Mouse (Mus musculus) midbrain, embryonic 15.5 days (tissue): Measurements from ENCODE around the gene Suclg1. TPM values are rescaled to one million over a fixed set of nuclear protein-coding genes. Genes with fewer than 3 reads are reported as not detected.
A peak's percentile ranks its signal among the peaks of the same experiment; 100 is the strongest.

Experiments
- ATAC-seq: fragments of 200-750 bp; cut with Nextera tagmentation; replicated peaks from 2 replicates; pipeline ENCODE4 v1.8.0; 2017; ENCODE audit warnings: moderate TSS enrichment
- H3K27ac ChIP-seq: fragments of 300-500 bp; sonication (generic); 2 replicates; pipeline ENCODE4 v1.5.1; 2015; ENCODE audit warnings: mild to moderate bottlenecking, inconsistent platforms
- H3K27me3 ChIP-seq: fragments of 300-500 bp; sonication (generic); replicated peaks from 2 replicates; pipeline ENCODE4 v1.6.1; 2015; ENCODE audit warnings: inconsistent platforms
- H3K36me3 ChIP-seq: fragments of 300-500 bp; sonication (generic); replicated peaks from 2 replicates; pipeline ENCODE4 v1.6.1; 2015; ENCODE audit warnings: inconsistent platforms
- H3K4me1 ChIP-seq: fragments of 300-500 bp; sonication (generic); 2 replicates; pipeline ENCODE4 v1.6.1; 2015; ENCODE audit warnings: inconsistent platforms
- H3K4me2 ChIP-seq: fragments of 300-500 bp; sonication (generic); 2 replicates; pipeline ENCODE4 v1.6.1; 2015; ENCODE audit warnings: inconsistent platforms, mild to moderate bottlenecking, moderate library complexity
- H3K4me3 ChIP-seq: fragments of 300-500 bp; sonication (generic); 2 replicates; pipeline ENCODE4 v1.5.1; 2015; ENCODE audit warnings: mild to moderate bottlenecking, inconsistent platforms
- H3K9ac ChIP-seq: fragments of 300-500 bp; sonication (generic); 2 replicates; pipeline ENCODE4 v1.6.1; 2015; ENCODE audit warnings: mild to moderate bottlenecking, inconsistent platforms
- H3K9me3 ChIP-seq: fragments of 300-500 bp; sonication (generic); 2 replicates; pipeline ENCODE4 v1.6.1; 2016; ENCODE audit warnings: inconsistent platforms
- WGBS: fragments of 180-500 bp; shearing (Covaris S2); methylation state at CpG from one replicate; pipeline ENCODE4 v1.1.7; 2015; ENCODE audit warnings: mixed read lengths; 5-methylcytosine and 5-hydroxymethylcytosine counted together
- polyA plus RNA-seq: library from polyadenylated mRNA; unstranded; fragments of >200 nt; fragmentation: Nextera tagmentation; extraction: Ambion mirVana; gene quantifications from 2 replicates; pipeline ENCODE4 v1.2.1, GENCODE M21; 2015

The Suclg1 gene
- polyA plus RNA-seq, 1 experiment from 2014 or later: 131 TPM

- H3K27me3 ChIP-seq: no peaks in the 10 kb centered on the region; the same call in 1 of the 2 replicates
- H3K9me3 ChIP-seq: no peaks in the 10 kb centered on the region
- H3K4me1 ChIP-seq: no peaks in the 10 kb centered on the region
- no peak overlapping the region for H3K27ac ChIP-seq
- no peak overlapping the region for H3K4me2 ChIP-seq
- H3K4me3 ChIP-seq: no peak overlapping the region
- no peak overlapping the region for H3K9ac ChIP-seq
- WGBS: 59% methylated on average over 4 of the region's 4 CpGs
- ATAC-seq: no peak
- no peaks in the 10 kb centered on the region for H3K36me3 ChIP-seq
Measured at GRCm38 (mm10) chr6:73228408-73228807, 19.8 kb upstream of the Suclg1 start.

- H3K4me1 ChIP-seq: no peaks in the 10 kb centered on the region
- no peak overlapping the region for H3K9ac ChIP-seq
- H3K36me3 ChIP-seq: no peaks in the 10 kb centered on the region
- no peak overlapping the region for H3K4me2 ChIP-seq
- ATAC-seq: no peak
- H3K9me3 ChIP-seq: no peaks in the 10 kb centered on the region
- WGBS: 66% methylated on average over 3 of the region's 3 CpGs
- H3K4me3 ChIP-seq: no peak overlapping the region
- no peak overlapping the region for H3K27ac ChIP-seq
- no peaks in the 10 kb centered on the region; the same call in 1 of the 2 replicates for H3K27me3 ChIP-seq
Measured at GRCm38 (mm10) chr6:73228881-73229280, 19.3 kb upstream of the Suclg1 start.

DNA sequence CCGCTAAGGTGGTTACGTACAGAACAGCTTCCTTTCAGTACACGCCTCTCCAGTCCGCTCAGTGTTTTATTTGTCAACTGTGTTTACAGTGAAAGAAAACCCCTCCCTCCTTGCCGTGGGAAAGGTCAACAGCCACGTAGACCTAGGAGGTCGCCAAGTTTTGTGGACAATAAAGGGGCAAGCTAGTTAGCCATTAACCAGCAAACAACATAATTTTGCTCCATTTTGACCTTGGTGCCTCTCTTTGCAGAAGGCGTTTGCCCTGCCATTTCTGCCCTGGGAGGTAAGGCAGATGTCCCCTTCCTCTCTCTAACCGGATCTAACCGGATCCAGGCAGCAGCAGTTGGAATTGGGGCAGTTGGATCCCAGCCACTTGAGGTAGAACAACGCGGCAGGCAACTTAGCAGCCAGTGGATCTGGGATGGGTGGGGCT, 16.0 kb upstream of the Suclg1 start:
- WGBS: 90% methylated on average over 12 of the region's 12 CpGs
- H3K4me3 ChIP-seq: no peak overlapping the region
- no peaks in the 10 kb centered on the region for H3K36me3 ChIP-seq
- no peaks in the 10 kb centered on the region; the same call in 1 of the 2 replicates for H3K27me3 ChIP-seq
- H3K9me3 ChIP-seq: no peaks in the 10 kb centered on the region
- no peaks in the 10 kb centered on the region for H3K4me1 ChIP-seq
- H3K27ac ChIP-seq: no peak overlapping the region
- no peak overlapping the region for H3K4me2 ChIP-seq
- ATAC-seq: no peak
- H3K9ac ChIP-seq: no peak overlapping the region

DNA sequence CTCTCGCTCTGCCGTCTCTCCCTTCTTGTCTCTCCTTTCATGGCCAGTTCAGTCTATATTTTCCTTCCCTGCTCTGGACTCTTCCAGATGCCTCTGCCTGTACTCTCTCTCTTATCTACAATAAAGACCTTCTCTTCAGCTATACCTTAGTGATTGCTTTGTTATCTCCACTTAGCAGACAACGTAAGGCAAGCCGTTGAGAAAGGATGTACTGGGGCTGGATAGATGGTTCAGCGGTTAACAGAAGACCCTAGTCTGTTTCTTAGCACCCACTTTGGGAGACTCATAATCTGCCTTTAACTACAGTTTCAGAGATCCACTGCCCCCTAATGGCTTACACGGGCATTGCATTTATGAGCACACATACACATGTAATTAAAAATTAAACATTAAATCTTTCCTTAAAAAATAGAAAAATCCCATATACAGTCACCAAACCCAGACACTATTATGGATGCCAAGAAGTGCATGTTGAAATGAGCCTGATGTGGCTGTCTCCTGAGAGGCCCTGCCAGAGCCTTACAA, 14.9 kb upstream of the Suclg1 start:
- Histone ChIP-seq H3K9ac (no peak overlapping the region), H3K27ac (no peak overlapping the region)

GRCm38 (mm10) chr6:73234302-73234900, 13.8 kb upstream of the Suclg1 start:
- ATAC-seq: no peak
- 87% methylated on average over 6 of the region's 6 CpGs for WGBS

More for the DNA sequence above, 14.9 kb upstream of the Suclg1 start:
- no peak for ATAC-seq
- no peaks in the 10 kb centered on the region for H3K36me3 ChIP-seq
- WGBS: 92% methylated on average over 6 of the region's 6 CpGs
- no peak overlapping the region for H3K4me2 ChIP-seq
- no peak overlapping the region for H3K4me3 ChIP-seq
- no peaks in the 10 kb centered on the region for H3K9me3 ChIP-seq
- no peaks in the 10 kb centered on the region for H3K4me1 ChIP-seq
- H3K27me3 ChIP-seq: no peaks in the 10 kb centered on the region; the same call in 1 of the 2 replicates

GRCm38 (mm10) chr6:73235650-73236049, 12.5 kb upstream of the Suclg1 start:
- Histone ChIP-seq H3K27ac (no peak overlapping the region), H3K27me3 (no peaks in the 10 kb centered on the region), H3K36me3 (no peaks in the 10 kb centered on the region), H3K9me3 (no peaks in the 10 kb centered on the region), H3K4me2 (no peak overlapping the region), H3K4me1 (no peaks in the 10 kb centered on the region), H3K9ac (no peak overlapping the region), H3K4me3 (no peak overlapping the region)
- 70% methylated on average over 3 of the region's 3 CpGs for WGBS
- ATAC-seq: no peak

More at GRCm38 (mm10) chr6:73234302-73234900, 13.8 kb upstream of the Suclg1 start:
- Histone ChIP-seq H3K9ac (no peak overlapping the region), H3K9me3 (no peaks in the 10 kb centered on the region), H3K27me3 (no peaks in the 10 kb centered on the region), H3K36me3 (no peaks in the 10 kb centered on the region), H3K4me2 (no peak overlapping the region), H3K27ac (no peak overlapping the region), H3K4me1 (no peaks in the 10 kb centered on the region), H3K4me3 (no peak overlapping the region)

GRCm38 (mm10) chr6:73246821-73247220, 1.4 kb upstream of the Suclg1 start:
- no peaks in the 10 kb centered on the region for H3K36me3 ChIP-seq
- H3K4me2 ChIP-seq: no peak overlapping the region
- no peaks in the 10 kb centered on the region for H3K9me3 ChIP-seq
- ATAC-seq: no peak
- peaks cover 15% of the 10 kb centered on the region for H3K4me1 ChIP-seq
- 76% methylated on average over 2 of the region's 2 CpGs for WGBS
- no peak overlapping the region for H3K27ac ChIP-seq
- H3K27me3 ChIP-seq: no peaks in the 10 kb centered on the region
- no peak overlapping the region for H3K9ac ChIP-seq
- no peak overlapping the region for H3K4me3 ChIP-seq

GRCm38 (mm10) chr6:73247452-73247851, 730 bp upstream of the Suclg1 start:
- no peaks in the 10 kb centered on the region for H3K9me3 ChIP-seq
- peak overlapping the region; percentile 80 for H3K4me3 ChIP-seq
- no peaks in the 10 kb centered on the region for H3K27me3 ChIP-seq
- H3K27ac ChIP-seq: no peak overlapping the region
- WGBS: 45% methylated on average over 4 of the region's 4 CpGs
- no peaks in the 10 kb centered on the region for H3K36me3 ChIP-seq
- H3K9ac ChIP-seq: no peak overlapping the region
- peak overlapping the region; percentile 87 for H3K4me2 ChIP-seq
- peaks cover 15% of the 10 kb centered on the region for H3K4me1 ChIP-seq
- ATAC-seq: 0 out of 2 replicates have a peak, but pooled peaks have one; percentile 8

DNA sequence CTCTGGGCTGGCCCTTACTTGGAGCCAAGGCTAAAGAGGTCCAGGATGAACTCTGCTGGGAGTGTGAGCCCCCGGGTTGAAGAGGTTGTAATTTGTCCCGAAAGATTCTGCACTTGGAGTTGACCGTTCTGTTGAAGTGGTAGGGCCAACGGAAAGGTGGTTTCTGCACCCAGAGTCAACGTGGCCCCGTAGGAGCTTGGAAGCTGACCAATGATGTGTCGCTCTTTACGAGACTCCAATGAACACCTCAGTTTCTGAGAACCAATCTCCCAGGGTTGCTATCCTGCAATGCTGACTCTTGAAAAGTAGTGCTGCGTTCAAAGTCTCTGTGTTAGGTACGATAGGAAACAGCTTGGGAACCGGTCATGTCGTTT, 854 bp downstream of the Suclg1 start:
- Histone ChIP-seq H3K4me3 (peak overlapping the region; percentile 80), H3K36me3 (no peaks in the 10 kb centered on the region), H3K9ac (peak overlapping the region; percentile 90), H3K9me3 (no peaks in the 10 kb centered on the region), H3K4me2 (peak overlapping the region; percentile 87), H3K27me3 (no peaks in the 10 kb centered on the region), H3K27ac (peak overlapping the region; percentile 79; the same call in 1 of the 2 replicates), H3K4me1 (peaks cover 15% of the 10 kb centered on the region)
- ATAC-seq: no peak
- whole genome bisulfite sequencing: 8% methylated on average over 12 of the region's 12 CpGs

DNA sequence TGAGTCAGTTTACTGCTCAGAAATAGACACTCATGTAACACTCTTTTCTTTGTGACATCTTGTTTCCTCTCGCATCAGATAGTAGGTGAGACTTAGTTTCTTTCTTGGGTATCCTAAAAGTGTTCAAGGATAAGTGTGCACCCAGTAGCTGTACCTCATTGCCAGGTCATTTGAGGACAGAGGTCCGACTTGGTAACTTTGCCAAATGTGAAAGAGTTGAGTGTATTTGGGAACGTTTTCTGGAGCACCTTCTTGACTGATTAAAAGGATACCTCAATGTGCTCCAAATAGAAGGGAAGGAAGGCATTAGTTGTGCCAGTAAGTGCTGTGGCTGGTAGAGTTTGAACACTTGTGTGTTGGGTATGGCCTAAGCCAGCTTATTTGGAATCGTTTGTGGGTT, 1.7 kb downstream of the Suclg1 start:
- 85% methylated on average over 4 of the region's 4 CpGs for WGBS
- Histone ChIP-seq H3K4me3 (peak overlapping the region; percentile 80), H3K27me3 (no peaks in the 10 kb centered on the region), H3K9me3 (no peaks in the 10 kb centered on the region), H3K9ac (no peak overlapping the region), H3K36me3 (no peaks in the 10 kb centered on the region), H3K4me2 (peak overlapping the region; percentile 87), H3K4me1 (peaks cover 15% of the 10 kb centered on the region), H3K27ac (no peak overlapping the region)
- ATAC-seq: no peak

DNA sequence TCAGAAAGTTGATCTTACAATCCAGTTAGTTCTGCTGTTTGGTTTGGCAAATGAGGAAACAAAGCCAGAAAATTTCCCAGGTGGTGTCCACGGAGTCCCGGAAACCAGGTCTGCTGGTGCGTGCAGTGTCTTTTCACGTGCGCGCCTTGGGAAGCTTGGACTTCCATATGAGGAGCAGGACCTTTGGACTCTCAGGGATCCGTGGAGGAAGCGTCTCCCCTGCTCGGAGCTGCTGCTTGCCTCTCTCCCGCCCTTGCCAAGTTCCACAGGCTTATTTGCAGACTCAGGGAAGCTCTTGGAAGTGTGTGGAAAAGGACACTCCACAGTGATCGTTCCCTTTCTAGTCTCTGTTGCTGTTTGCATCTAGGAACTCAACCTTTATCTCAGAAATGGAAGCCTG, 3.2 kb downstream of the Suclg1 start:
- peaks cover 15% of the 10 kb centered on the region for H3K4me1 ChIP-seq
- no peak for ATAC-seq

DNA sequence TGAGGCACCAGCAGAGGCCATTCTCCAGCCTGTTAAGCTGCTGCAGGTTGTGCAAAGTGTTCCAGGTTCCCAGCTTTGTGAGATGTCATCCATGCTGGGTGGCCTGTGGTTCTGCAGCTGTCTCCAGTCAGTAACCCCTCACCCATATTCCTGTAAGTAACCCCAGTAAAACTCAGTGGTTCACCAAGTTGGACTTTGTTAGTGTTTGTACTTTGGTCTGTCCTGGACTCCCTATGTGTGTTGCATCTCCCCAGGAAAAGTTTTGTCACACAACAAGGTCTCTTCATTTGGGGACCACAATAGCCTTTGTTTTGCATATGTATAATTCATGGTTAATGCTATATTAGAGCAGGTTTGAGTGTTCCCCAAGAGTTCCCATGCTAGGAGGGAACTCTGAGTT, 4.2 kb downstream of the Suclg1 start:
- Histone ChIP-seq H3K4me1 (peaks cover 15% of the 10 kb centered on the region), H3K9me3 (no peaks in the 10 kb centered on the region), H3K27me3 (no peaks in the 10 kb centered on the region), H3K4me2 (no peak overlapping the region), H3K27ac (no peak overlapping the region), H3K4me3 (no peak overlapping the region), H3K36me3 (no peaks in the 10 kb centered on the region), H3K9ac (no peak overlapping the region)
- no peak for ATAC-seq

More for the DNA sequence above, 3.2 kb downstream of the Suclg1 start:
- no peak overlapping the region for H3K4me2 ChIP-seq
- no peaks in the 10 kb centered on the region for H3K36me3 ChIP-seq
- 90% methylated on average over 11 of the region's 11 CpGs for WGBS
- no peak overlapping the region for H3K4me3 ChIP-seq
- no peak overlapping the region for H3K9ac ChIP-seq
- no peaks in the 10 kb centered on the region for H3K9me3 ChIP-seq
- H3K27me3 ChIP-seq: no peaks in the 10 kb centered on the region
- no peak overlapping the region for H3K27ac ChIP-seq

DNA sequence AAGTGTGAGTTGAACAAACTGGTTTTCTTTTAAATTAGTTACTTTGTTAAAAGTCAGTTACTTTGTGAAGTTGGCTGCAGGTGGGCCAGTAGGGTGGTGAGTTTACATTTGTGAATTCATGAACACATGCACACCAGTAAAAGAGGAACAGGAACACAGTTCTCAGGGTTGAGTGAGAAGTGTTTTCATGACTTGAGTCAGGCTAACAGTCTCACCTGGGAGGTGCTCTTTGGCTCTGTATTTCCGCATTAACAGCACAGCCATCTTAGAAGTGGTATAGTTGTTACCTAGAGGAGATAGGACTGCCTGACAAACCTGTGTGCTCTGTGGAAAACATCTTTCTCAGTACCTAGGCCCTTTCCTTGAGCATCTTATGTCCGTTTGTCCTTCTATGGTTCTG, 4.8 kb downstream of the Suclg1 start:
- peaks cover 15% of the 10 kb centered on the region for H3K4me1 ChIP-seq
- ATAC-seq: no peak
- H3K9me3 ChIP-seq: no peaks in the 10 kb centered on the region
- no peaks in the 10 kb centered on the region for H3K36me3 ChIP-seq
- 94% methylated on average over 2 of the region's 2 CpGs for WGBS
- no peaks in the 10 kb centered on the region for H3K27me3 ChIP-seq
- no peak overlapping the region for H3K4me2 ChIP-seq
- no peak overlapping the region for H3K9ac ChIP-seq
- H3K27ac ChIP-seq: no peak overlapping the region
- H3K4me3 ChIP-seq: no peak overlapping the region
